In genomic region chr12:111797251-111797650, GRCm38 (mm10) we compare ENCODE assay signal across 23 mouse cellular contexts. TPM values are rescaled to one million over a fixed set of nuclear protein-coding genes. Genes with fewer than 3 reads are reported as not detected.
DNase-seq lines count a peak whose midpoint lies in the region; ATAC-seq and TF ChIP-seq lines count a peak whose summit lies in the region.
"Had no signal": no experiment of that assay in that cellular context is flagged by ENCODE, and none has a peak within 500 bp of the region (broad histone marks: within the 10 kb centered on the region; RNA-seq: fewer than 3 reads in every experiment).

No protein-coding gene starts in this region.

- no peak for ATAC-seq in intestine, postnatal 0 days
- no peak for ATAC-seq in intestine, embryonic 16.5 days
- ATAC-seq: activated CD4-positive, CD25-positive, alpha-beta regulatory T cell, adult 4 months; forebrain, embryonic 14.5 days; forebrain, postnatal 0 days; hindbrain, postnatal 0 days; inflammation-experienced regulatory T-cells, adult 6 months had no signal

- no peak overlapping the region for H3K4me2 ChIP-seq in intestine, postnatal 0 days (replicated peaks; ENCODE audit: low read depth)
- no peak overlapping the region for H3K4me2 ChIP-seq in intestine, embryonic 16.5 days (ENCODE audit: low read depth, low read length)
- H3K4me2 ChIP-seq: hindbrain, embryonic 14.5 days had no signal

- DNase-seq in adrenal gland, postnatal 14 days: peak; percentile 35
- DNase-seq in adrenal gland, postnatal 25 days: no peak
- peak; percentile 57 for DNase-seq in adipocyte (ENCODE audit: low spot score)
- no peak for DNase-seq in gastrocnemius, adult 2 months
- DNase-seq: adrenal gland, postnatal 10 days; cerebellum, adult 11-12 months; cerebellum, adult 8-10 months; cerebellum, postnatal 14 days; forebrain, postnatal 0 days; gastrocnemius, postnatal 25 days; heart, adult 2 months; kidney, adult 11 months had no signal

- H3K9ac ChIP-seq in intestine, postnatal 0 days (ENCODE audit: low read depth, low read length): 0 out of 2 replicates have a peak overlapping the region, but pooled peaks have one; percentile 22
- no peak overlapping the region for H3K9ac ChIP-seq in intestine, embryonic 16.5 days (ENCODE audit: low read depth, low read length)
- H3K9ac ChIP-seq: forebrain, postnatal 0 days; hindbrain, embryonic 14.5 days had no signal

- H3K27ac ChIP-seq in intestine, postnatal 0 days (ENCODE audit: low read depth, low read length): no peak overlapping the region
- H3K27ac ChIP-seq in intestine, embryonic 16.5 days (ENCODE audit: low read length): no peak overlapping the region
- H3K27ac ChIP-seq in gastrocnemius, adult 2 months: no peak overlapping the region
- H3K27ac ChIP-seq: forebrain, embryonic 10.5 days; heart, adult 2 months; heart, embryonic 10.5 days; hindbrain, embryonic 14.5 days; hindbrain, postnatal 0 days had no signal

- TF ChIP-seq CTCF in intestine, postnatal 0 days (IDR thresholded peaks at IDR 0.05; ENCODE audit: low read depth): no peak
- no peak for TF ChIP-seq CTCF in E14TG2a.4 (conservative IDR thresholded peaks at IDR 0.05; ENCODE audit: low read length)
- no peak for TF ChIP-seq CTCF in gastrocnemius, adult 2 months (IDR thresholded peaks at IDR 0.05)

- H3K9me3 ChIP-seq in intestine, postnatal 0 days (ENCODE audit: control insufficient read depth): no peaks in the 10 kb centered on the region
- H3K9me3 ChIP-seq in intestine, embryonic 16.5 days (ENCODE audit: control insufficient read depth, low read length): no peaks in the 10 kb centered on the region
- H3K9me3 ChIP-seq in E14TG2a.4 (ENCODE audit: low read length): no peaks in the 10 kb centered on the region
- H3K9me3 ChIP-seq: forebrain, embryonic 10.5 days; G1E; heart, embryonic 10.5 days had no signal

- peaks cover 73% of the 10 kb centered on the region for H3K36me3 ChIP-seq in intestine, postnatal 0 days (ENCODE audit: control insufficient read depth, insufficient read depth)
- H3K36me3 ChIP-seq in intestine, embryonic 16.5 days (ENCODE audit: control insufficient read depth, insufficient read depth, low read length): peaks cover 15% of the 10 kb centered on the region; the same call in 1 of the 2 replicates
- H3K36me3 ChIP-seq in E14TG2a.4 (ENCODE audit: insufficient read depth, low read length): peaks cover 87% of the 10 kb centered on the region

- no peaks in the 10 kb centered on the region for H3K27me3 ChIP-seq in intestine, postnatal 0 days (replicated peaks; ENCODE audit: control insufficient read depth, insufficient read depth, low read length)
- no peaks in the 10 kb centered on the region for H3K27me3 ChIP-seq in intestine, embryonic 16.5 days (replicated peaks; ENCODE audit: control insufficient read depth, insufficient read depth, low read length)
- H3K27me3 ChIP-seq in E14TG2a.4 (ENCODE audit: insufficient read depth, low read length): no peaks in the 10 kb centered on the region

- intact Hi-C loops in gastrocnemius, adult 2 months (cut with DNase I): no loop called here

- H3K4me3 ChIP-seq in intestine, postnatal 0 days (ENCODE audit: low read depth, low read length): no peak overlapping the region
- no peak overlapping the region for H3K4me3 ChIP-seq in intestine, embryonic 16.5 days (ENCODE audit: low read length)
- peak overlapping the region; percentile 35 for H3K4me3 ChIP-seq in E14TG2a.4 (replicated peaks; ENCODE audit: low read length)
- no peak overlapping the region for H3K4me3 ChIP-seq in gastrocnemius, adult 2 months
- H3K4me3 ChIP-seq: forebrain, embryonic 10.5 days; heart, adult 2 months; heart, embryonic 10.5 days had no signal

- WGBS in intestine, postnatal 0 days: 82% methylated on average over 8 of the region's 8 CpGs
- 78% methylated on average over 8 of the region's 8 CpGs for WGBS in intestine, embryonic 16.5 days

- no peaks in the 10 kb centered on the region; the same call in 1 of the 2 replicates for H3K4me1 ChIP-seq in intestine, postnatal 0 days (replicated peaks; ENCODE audit: control insufficient read depth, insufficient read depth, low read length)
- peaks cover 14% of the 10 kb centered on the region; the same call in 1 of the 2 replicates for H3K4me1 ChIP-seq in intestine, embryonic 16.5 days (ENCODE audit: control insufficient read depth, insufficient read depth, low read length)
- H3K4me1 ChIP-seq in E14TG2a.4 (replicated peaks; ENCODE audit: low read depth, low read length): peaks cover 57% of the 10 kb centered on the region
- H3K4me1 ChIP-seq: forebrain, embryonic 10.5 days had no signal

RNA-seq across cellular contexts. Expression of gene Xrcc3, which starts 16.4 kb away (rescaled TPM):
- total RNA-seq in adrenal gland, postnatal 14 days (2021): 18.6 and 20.8 TPM in 2 replicates
- total RNA-seq in adrenal gland, postnatal 25 days (2021): 14.7 and 17.7 TPM in 2 replicates
- polyA plus RNA-seq in intestine, postnatal 0 days (2015; fragmentation: Nextera tagmentation; extraction: Ambion mirVana): 3.4 and 6.1 TPM in 2 replicates
- 10.6 and 11.0 TPM in 2 replicates for polyA plus RNA-seq in intestine, embryonic 16.5 days (2015; fragmentation: Nextera tagmentation; extraction: Ambion mirVana)
- total RNA-seq in gastrocnemius, adult 2 months (2021): under 1 TPM in 1 of 2 experiments, not detected in 1; 0.47 TPM

RNA-seq across cellular contexts. Expression of gene Zfyve21, which starts 16.7 kb away (rescaled TPM):
- total RNA-seq in adrenal gland, postnatal 14 days (2021): 91.0 and 96.9 TPM in 2 replicates
- 99.4 and 105 TPM in 2 replicates for total RNA-seq in adrenal gland, postnatal 25 days (2021)
- polyA plus RNA-seq in intestine, postnatal 0 days (2015; fragmentation: Nextera tagmentation; extraction: Ambion mirVana): 104 and 107 TPM in 2 replicates
- 232 and 245 TPM in 2 replicates for polyA plus RNA-seq in intestine, embryonic 16.5 days (2015; fragmentation: Nextera tagmentation; extraction: Ambion mirVana)
- 10 to 100 TPM; 15.6 to 18.0 TPM for total RNA-seq in gastrocnemius, adult 2 months (2021)

RNA-seq across cellular contexts. Expression of gene Klc1, which starts 38.6 kb away (rescaled TPM):
- total RNA-seq in adrenal gland, postnatal 14 days (2021): 99.9 and 115 TPM in 2 replicates
- 118 and 144 TPM in 2 replicates for total RNA-seq in adrenal gland, postnatal 25 days (2021)
- 42.9 and 45.7 TPM in 2 replicates for polyA plus RNA-seq in intestine, postnatal 0 days (2015; fragmentation: Nextera tagmentation; extraction: Ambion mirVana)
- polyA plus RNA-seq in intestine, embryonic 16.5 days (2015; fragmentation: Nextera tagmentation; extraction: Ambion mirVana): 75.7 and 83.4 TPM in 2 replicates
- 10 to 100 TPM; 61.5 to 75.9 TPM for total RNA-seq in gastrocnemius, adult 2 months (2021)

Comparison
In these comparisons a context has a peak if more than half of its experiments do, and no peak if none do; other contexts are left out.
1. DNase-seq: peak in adrenal gland, postnatal 14 days (single experiment) and adipocyte (single experiment); none in adrenal gland, postnatal 25 days (single experiment) and gastrocnemius, adult 2 months (single experiment).
2. RNA of gene Xrcc3, which starts 16.4 kb away (total RNA-seq): 18.6 to 20.8 TPM in adrenal gland, postnatal 14 days and 14.7 to 17.7 TPM in adrenal gland, postnatal 25 days; 0.47 TPM in gastrocnemius, adult 2 months; every median in the first group is over 10 times any median in the second.